Mouse (Mus musculus) lung, postnatal 4 days (tissue): ENCODE measurements at regions not wholly inside any gene's neighbourhood (a gene's known extent, or its start where the extent isn't known, plus 50 kb on each side); places are given as distances from the start of the nearest gene placed in this dataset.

Source experiments
- DNase-seq, 2 experiments: peaks; one replicate each; pipeline ENCODE4 v3.0.0; 2021

DNA sequence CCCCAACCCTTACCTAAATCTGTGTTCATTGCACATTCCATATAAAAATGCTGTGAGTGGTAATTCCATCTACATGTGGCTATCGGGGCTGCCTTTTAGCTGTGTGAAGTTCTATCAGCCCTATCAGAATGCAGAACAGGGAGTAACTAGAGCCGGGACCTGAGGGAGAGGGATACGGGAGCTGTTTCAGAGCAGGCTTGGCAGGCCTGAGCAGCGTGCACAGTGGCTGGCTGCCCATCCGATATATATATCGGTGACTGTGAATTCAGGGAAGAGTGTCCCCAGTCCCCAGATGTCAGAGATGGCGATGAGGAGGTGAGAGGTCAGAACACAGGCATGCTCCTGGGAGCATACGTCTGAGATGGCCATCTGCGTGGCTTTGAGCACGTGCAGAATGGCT is 79.0 kb downstream of the Arl4c start:
- DNase-seq: no peak

DNA sequence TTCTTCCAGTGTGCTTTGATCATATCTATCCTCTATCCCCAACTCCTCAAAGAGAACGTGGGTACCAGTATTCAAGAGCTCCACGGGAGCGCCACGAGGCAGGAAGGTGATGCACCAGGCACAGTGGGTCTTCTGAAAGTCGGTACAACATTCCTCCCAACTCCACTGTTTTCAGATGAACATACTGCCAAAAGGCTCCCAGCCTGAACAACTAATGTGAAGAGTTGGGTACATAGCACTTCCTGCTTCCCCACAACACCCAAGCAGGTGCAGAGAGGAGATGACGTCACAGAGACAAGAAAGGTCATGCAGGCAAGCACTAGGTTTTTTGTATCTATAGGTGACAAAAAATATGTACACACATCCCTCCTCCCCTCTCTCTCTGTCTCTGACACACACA is 79.7 kb downstream of the Arl4c start:
- no peak for DNase-seq

DNA sequence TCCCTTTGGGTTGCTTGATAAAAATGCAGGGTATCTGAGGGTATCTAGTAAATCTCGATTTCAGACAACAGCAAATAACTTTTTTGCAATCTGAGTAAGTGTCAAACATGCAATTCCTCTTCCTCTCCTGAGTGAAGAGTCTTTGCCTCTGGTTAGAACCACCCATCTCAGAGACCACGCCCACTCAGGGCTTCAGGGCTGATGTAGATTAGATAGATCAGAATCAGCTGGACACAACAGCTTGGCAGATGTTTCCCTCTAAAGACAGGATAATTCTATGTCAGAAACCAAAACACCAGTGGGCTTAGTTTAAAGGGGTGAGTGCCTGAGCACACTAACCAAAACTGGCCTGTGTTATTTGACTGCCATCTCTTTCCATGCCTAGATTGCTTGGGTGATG is 80.8 kb downstream of the Arl4c start:
- no peak for DNase-seq

DNA sequence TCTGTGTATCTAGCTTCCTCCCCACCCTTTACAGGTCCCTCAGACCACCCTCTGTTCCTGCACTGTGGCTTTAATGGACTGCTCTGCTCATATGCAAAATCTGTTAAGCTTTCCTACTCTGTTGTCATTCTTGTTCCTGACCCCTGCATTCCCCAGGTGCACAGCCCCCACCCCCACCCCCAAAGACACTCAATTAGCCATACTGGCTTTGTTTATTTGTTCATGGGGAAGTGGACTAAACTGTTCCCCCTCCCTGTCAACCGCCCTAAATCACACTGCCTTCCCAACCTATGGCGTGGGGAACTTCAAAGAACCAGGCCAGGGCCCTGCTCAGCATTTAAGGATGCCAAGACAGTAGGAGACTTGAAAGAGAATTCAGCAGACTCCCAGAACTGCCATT is 89.0 kb downstream of the Arl4c start:
- no peak for DNase-seq

DNA sequence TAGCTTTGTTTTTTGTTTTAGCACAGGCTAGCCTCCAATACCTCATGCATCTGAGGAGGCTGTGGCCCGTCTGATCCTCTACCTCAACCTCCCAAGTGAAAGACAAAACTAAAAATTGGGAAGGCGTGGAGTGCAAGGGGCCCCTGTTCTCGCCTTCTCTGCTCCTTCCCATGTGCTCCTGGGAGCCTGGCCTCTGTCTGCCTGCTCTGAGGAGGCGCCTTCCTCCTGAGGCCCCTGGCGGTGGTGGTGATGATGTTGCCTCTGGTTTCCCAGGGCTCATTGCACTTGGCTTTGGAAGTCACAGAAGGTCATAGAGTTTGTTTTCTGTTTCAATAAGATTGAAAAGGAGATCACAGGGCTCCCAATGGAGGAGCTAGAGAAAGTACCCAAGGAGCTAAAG is 90.8 kb downstream of the Arl4c start:
- DNase-seq: peak in 1 of 2 experiments; percentile 36

DNA sequence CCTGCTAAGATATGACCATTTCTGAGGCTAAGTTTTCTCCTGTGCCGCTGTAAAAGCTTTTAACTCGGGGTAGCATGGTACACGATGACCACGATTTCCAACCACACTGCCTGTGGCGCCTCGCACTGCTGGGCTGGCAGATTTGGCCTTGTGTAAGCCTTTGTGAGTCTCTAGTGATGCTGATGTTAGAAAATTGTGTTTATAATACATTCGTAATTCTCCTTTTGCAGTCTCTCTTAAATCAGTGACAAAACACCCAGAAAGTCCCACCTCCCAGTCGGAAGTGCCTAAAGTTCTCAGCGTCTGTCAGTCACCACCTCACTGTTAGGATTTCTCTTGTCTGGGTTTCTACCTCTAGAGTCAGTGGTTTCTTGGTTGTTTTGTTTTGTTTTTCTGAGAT is 91.2 kb downstream of the Arl4c start:
- no peak for DNase-seq

DNA sequence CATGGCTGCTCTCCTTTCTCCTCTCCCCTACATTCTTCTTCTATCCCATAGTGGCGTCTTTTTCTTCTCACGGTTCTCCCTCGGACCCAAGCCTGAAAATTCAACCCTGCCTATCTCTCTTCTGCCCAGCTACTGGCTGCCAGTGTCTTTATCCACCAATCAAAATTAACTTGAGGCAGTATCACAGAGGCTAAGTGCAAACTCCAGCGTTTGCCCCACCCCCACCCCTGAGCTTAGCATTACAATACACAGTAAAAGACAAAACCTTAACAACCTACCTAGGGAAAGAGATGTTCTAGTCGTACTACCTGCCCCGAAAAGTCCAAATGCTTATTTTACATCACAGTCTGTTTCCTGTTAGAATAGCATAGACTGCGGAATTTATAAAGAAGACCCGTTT is 93.2 kb downstream of the Arl4c start:
- DNase-seq: no peak

DNA sequence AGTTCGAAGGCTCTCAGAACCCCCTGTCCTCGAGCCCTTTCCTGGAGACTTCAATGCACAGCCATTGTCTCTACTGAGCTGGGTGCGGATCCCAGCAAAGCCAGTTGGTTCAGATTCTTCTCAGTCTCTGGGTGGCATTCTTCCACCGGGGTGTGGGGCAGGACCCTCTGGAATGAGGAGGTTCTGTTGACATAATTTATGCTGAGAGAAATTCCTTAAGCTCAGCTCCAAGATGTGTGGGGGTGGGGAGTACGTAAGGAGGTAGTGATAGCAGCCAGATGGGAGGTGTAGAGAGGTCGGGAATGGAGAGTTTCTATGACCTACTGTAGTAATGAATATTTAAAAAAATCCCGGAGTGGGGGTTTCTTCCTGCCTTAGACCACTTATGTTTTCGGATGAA is 93.8 kb downstream of the Arl4c start:
- DNase-seq: peak in 1 of 2 experiments; percentile 57

DNA sequence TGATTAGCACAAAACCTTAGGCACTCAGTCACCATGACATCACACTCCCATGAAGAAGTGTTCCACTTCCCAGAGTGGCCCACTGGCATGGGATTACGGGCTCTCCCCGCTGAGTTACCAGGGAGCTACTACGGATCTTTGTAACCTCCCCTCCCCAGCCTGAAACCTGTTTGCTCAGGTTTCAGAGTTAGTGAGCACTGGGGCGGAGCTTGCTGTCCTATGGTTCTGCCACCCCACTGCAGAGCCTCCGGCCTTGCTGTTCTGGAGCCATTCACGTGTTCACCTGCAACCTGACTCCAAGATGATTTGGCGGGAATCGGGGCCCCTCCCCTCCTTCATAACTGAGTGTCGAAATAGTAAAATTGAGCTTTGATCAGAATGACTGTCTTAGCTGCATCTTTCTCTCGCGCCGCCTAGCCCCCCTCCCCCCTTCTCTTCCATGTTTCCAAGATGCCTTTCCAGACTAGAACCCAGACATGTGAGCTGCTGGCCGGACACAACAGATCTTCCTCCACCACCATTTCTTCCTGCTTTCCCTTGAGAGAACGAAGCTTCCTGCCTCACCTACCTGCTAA is 95.8 kb upstream of the Glrp1 start:
- DNase-seq: peak; percentile 50 to 65

DNA sequence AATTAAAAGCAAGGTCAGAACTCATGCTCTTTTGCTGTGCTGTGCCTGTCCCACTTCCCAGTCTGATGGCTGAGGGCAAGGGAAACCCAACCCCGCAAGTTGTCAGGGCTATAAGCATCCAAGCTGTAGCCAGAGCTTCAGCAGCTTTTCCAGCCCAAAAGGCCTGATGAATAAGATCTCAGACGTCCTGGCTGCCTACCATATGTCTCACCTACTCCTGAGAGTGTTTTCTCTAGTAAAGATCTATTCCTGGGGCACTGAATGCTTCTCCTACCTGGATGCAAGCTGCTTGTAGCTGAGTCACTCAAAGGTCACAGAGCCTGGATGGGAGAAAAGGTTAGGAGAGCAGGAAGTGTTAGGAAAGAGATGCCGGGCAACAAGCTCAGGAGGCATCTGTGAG is 92.4 kb upstream of the Glrp1 start:
- no peak for DNase-seq

DNA sequence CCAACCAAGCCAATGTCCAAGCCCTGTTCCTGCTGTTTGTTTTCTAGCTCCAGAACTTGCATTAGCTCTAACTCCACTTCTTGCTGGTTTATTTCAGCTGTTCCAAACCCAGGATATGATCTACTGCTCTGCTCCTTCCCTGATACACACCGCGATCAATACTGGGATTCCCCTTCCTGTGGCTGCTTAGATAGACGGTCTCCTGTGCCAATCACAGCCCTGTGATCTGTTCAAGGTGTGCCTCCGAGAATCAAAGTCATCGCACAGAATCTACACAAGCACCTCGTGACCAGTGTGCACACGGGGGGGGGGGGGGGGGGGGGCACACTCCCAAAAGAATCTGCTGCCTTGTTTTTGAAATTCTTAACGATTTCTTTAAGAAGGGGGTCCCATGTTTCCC is 91.9 kb upstream of the Glrp1 start:
- DNase-seq: no peak

DNA sequence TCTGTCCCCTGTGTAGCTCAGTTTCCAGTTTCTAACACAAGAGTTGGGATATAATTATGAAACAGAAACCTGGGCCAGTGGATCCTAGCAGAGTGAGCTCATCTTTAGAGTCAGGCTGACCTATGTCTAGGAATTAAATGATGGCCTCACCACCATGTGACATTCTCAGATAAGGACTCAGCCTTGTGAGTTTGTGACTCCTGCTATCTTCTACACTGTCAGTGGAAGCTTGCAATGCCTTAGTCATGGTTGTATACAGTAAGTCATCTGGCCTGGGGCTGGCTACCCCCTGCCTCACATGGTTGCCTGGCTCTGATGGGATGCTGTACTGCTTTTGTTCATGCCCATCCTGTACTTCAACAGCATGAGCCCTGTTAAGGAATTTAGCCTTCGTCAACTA is 90.3 kb upstream of the Glrp1 start:
- DNase-seq: no peak

DNA sequence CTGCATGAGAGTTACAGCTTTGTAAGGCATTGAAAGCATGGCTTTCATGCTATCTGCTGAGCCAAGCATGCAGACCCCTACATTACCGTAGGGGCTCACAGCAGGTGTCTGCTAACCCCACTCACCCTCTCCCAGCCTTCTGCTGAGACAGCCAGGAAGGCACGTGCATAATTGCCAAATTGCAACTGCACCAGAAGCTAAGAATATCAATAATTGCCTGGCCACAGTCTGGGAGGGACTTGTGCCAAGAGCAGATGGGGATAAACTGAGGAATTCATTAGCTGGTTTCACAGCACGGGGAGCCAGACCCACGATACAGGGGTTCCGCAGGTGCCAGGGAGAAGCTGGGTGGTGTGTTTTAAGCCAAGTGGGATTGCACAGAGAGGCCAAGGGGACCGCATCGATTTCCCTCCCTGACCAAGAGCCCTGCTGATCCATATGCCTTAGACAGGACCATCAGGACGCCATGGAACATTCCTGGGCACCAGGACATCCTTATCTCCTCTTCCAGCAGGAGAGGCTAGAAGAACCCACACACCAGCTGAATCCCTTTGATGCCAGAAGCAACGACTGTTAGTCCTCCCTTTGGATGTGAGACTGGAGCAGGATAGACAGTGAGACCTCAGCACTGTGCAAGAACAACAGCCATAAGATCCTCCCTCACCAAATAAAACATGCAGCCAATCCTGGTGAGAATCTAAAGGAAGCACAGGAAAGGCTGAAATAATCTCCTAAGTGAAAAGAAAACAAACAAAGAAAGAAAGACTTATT is 84.8 kb upstream of the Glrp1 start:
- no peak for DNase-seq

DNA sequence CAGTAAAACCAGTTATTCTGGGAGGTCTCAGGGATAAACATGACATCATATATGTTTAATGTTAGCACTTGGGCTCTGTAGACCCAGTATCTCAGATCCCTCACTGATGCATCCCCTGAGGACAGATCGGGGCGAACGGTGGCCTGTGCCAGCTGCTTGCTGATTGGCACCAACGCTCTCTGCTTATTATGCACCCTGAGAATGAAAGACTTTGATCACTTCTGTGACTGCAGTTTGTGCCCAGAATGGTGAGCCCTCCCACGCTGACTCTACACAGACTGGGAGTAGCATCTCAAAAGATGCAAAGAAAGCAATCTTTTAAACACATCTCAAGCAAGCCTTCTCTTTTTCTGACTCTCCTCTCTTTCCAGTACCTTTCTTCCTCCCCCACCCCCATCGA is 82.2 kb upstream of the Glrp1 start:
- no peak for DNase-seq

DNA sequence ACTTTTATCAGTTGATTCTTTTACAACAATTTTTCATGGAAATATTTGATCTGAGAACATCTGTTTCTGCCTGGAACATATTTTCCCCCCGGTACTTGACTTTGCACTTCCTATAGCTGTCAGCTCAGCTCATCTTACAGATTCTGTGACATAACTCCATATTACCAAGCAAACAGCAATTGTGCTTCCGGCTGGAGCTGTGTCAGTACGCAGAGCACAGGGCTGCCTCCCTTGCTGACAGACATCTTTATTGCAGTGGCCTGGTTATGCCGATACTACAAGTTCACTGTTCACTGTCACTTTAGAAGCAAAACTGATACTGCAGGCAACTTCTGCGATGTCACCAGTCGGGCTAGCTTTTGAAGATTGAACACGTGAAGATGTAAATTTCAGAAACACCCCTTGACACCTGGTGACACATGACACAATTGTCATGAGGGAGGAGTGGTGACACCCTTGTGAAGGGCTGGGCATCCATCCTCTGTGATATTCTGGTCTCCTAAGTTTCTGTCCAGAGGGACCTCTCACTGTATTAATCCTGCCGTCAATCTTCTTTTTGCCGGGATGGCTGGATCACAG is 81.0 kb upstream of the Glrp1 start:
- no peak for DNase-seq

DNA sequence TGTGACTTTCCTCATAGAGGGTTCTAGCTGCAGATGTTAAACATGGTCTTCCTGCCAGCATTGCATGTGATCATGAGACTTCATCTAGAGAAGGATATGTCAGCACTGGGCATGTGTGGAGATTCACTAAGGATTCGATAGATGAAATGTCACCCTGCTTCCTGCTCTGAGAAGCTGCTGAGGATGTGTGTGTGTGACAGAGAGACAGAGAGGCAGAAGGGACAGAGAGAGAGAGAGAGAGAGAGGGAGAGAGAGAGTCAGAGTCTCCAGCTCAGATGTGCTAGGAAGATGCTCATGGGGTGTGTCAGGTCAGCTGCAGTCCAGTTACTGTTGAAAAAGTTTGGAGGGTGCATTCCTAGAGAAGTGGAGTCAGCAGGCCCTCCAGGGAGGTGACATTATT is 78.9 kb upstream of the Glrp1 start:
- DNase-seq: no peak

DNA sequence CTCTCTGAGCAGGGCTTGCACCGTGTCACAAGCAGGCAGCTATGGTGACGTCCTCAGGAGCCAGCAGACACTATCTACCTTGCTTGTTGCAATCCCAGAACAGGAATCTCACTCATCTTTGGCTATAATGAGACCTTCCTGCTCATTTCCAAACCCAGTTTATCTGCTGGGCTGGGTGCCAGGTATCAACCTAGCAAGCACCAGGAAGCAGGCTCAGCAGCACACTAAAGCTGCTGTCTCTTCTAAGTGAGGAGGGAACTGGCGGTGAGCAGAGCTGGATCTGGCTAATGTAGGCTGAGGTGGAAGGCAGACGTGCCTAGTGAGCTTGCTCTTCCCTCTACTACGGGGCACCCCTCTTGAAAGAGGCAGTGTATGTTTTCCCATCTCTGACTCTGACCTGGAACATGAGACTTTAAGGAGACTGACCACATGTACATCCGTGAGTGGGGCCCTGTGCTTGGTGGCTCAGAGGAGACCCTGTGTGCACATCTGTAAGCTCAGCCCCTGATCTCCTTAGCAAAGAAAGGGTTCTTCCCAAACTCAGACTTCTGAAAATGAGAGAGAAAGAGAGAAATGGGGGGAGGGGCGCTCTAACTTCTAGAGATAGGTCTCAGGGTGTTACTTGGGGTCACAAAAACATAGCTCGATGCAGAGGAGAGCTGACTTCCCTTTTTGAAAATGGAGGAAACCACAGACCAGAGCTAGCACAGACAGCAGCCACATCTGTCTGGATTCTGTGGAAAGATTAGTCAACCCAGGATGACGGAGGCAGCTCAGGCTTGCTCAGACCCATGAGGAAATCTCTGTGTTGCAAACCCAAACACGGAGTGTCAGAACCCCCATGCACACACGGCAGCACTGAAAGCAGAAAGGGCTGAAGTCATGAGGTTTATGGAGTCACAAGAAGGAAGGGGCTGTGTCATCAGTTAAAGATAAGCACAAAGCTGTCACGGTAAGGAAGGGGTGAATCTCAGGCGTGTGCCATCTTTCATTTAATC is 77.3 kb upstream of the Glrp1 start:
- DNase-seq: peak; percentile 53 to 57

DNA sequence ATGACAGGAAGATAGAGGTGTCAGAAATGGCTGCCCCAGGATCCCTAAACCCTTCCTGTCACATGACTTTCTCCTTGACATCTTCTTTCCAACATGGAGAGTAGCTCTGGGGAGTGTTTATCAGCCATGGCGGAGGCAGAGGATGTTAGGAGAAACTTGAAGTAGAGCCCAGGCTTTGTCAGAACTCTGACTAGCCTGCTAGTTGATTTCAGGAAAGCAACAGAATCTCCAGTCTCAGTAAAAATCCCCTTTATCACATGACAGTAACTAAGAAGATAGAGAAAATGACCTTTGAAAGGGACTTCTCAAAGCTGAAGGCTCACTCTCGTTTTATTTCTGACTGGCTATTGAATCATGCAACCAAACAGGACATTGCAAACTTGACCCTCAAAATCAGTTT is 76.3 kb upstream of the Glrp1 start:
- DNase-seq: no peak

DNA sequence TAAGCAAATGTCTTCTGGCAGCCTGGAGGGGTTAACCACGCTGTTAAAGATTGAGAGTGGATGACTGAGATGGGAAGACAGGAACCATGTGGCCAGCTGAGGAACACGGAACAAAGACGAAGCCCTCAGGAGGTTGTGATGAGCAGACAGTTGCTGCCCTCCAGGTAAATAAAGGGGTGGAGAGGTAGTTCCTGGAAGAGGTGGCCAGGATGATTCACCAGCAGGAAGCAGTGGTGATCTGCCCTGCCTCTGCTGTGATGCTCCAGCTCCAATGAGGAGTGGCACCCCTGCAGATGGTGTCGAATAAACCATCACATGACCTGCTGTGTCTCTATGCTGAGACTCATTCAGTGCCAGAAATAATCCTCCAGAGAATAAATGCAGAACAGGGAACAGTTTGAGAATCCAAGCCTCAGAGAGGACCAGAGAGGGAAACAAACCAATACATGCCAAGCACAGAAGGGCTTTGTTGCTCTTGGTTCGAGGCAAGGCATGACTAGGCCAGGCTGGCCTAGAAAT is 74.7 kb upstream of the Glrp1 start:
- DNase-seq: no peak

DNA sequence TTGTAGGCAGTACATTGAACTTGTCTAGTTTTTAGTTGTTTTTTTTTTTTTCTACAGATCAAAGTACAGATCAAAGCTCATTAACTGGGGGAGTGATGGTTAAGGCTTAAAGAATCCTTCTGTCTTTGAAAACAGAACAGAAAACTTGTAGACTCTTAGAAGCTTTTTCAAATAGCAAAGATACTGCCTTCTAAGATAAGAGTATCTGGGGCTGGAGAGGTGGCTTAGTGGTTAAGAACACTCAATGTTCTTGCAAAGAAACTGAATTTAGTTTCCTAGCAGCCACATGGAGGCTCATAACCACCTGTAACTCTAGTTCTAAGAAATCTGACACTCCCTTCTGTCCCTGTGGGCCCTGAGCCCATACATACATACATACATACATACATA is 68.4 kb upstream of the Glrp1 start:
- DNase-seq: no peak

DNA sequence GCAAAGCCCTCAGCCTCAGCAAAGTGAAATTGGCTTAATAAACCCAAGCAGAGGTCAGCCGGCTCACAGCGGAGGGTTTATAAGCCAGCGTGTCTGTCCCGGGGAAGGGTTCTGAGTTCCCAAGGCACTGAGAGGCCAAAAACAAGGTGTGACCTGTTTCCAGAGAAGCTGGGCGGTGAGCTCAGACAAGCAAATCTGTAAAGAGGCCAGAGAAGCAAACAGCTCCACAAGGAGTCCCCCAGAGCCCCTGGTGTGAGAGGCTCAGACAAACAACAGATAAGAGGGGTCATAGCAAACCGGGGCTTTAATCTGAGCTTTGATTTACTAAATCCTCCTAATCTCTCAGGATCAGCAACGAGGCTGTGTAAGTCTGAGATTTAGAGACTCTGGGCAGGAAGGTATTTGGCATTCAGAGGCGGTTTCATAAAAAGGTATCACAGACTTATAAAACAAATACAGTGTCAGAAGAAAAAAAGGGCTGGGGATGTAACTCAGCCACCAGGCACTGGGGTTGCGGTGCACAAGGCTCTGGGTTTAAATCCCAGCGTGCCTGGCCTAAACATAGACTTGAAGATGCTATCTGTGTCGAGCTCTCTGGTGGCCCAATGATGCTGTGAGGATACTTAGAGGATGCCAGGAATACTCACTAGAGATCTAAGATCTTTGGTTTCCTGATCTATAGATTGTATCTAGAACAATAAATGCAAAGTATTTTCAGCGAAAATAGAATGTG is 67.8 kb upstream of the Glrp1 start:
- DNase-seq: no peak

DNA sequence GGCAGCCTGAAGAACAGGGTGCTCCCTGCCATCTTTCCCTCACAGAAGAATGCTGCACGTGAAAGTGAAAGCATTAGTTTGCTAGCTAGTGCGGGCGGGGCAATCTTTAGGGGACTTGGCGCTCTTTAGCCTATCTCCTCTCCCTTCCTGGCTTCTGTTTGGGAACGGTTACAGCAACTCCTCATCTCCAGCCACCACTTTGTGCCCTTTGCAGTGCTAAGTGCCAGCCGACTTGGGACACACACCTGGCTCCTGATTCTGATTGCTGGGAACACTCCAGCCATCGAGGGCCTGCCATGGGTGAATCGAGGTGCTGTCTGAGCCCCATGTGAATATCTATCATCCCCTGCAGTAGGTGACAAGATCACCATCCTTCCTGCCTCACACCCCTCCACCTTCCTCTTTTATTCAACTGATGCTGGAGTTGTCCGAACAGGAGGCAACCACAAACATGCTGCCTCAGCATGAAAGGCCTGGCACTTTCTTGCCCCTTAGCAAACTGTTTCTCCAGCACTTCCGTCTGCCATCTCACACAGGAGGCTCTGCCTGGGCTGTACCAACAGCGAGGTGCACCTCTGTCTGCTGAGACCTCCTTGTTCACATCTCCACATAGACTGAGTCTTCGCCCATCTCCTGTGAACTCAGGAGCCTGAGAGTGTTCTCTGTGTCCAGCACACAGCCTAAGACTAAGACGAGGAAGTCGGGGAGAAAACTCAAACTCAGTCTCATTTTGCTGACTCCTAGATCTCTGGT is 66.2 kb upstream of the Glrp1 start:
- DNase-seq: peak; percentile 31 to 48
